Mouse (Mus musculus): ENCODE measurements around the gene Jazf1. TPM values are rescaled to one million over a fixed set of nuclear protein-coding genes. Genes with fewer than 3 reads are reported as not detected.

The Jazf1 gene
- total and polyA plus RNA-seq, 3 experiments = not detected

GRCm38 (mm10) chr6:52823064-52823463 lies 245.4 kb downstream of the Jazf1 start:
- no peak for DNase-seq (ENCODE audit: low read depth, low spot score)
- Histone ChIP-seq H3K4me1 (ENCODE audit: control insufficient read depth in 1 of 2, insufficient read depth in 2 of 2, low read length in 2 of 2) (peaks cover 2 to 6% of the 10 kb centered on the region in 2 experiments; a peak in 3 of 4 replicates), H3K27ac (ENCODE audit: control insufficient read depth, low read depth, low read length) (no peak overlapping the region), H3K36me3 (ENCODE audit: control insufficient read depth in 1 of 2, insufficient read depth in 2 of 2, low read length in 2 of 2) (no peaks in the 10 kb centered on the region), H3K9me3 (replicated peaks; ENCODE audit: insufficient read depth, low read length) (no peaks in the 10 kb centered on the region), H3K79me2 (ENCODE audit: control insufficient read depth, insufficient read depth, low read length, poor library complexity) (no peaks in the 10 kb centered on the region), H3K9ac (ENCODE audit: control insufficient read depth, low read depth, low read length, poor library complexity, severe bottlenecking) (no peak overlapping the region), H3K4me3 (ENCODE audit: control insufficient read depth in 1 of 2, insufficient read depth in 1 of 2, low read depth in 2 of 2, low read length in 2 of 2) (no peak overlapping the region), H3K27me3 (ENCODE audit: control insufficient read depth in 1 of 2, insufficient read depth in 2 of 2, low read length in 2 of 2) (no peaks in the 10 kb centered on the region; a peak in 1 of 4 replicates)
- no peak for TF ChIP-seq CHD2 (IDR thresholded peaks at IDR 0.05; ENCODE audit: low read length)
- TF ChIP-seq USF2 (IDR thresholded peaks at IDR 0.05; ENCODE audit: borderline replicate concordance in 1 of 2, insufficient read depth in 1 of 2, low read depth in 1 of 2, low read length in 2 of 2) = no peak
- no peak for TF ChIP-seq TCF12 (IDR thresholded peaks at IDR 0.05; ENCODE audit: low read depth, low read length)
- no peak for TF ChIP-seq ZC3H11A (IDR thresholded peaks at IDR 0.05; ENCODE audit: low read depth, low read length)
- TF ChIP-seq RAD21 (IDR thresholded peaks at IDR 0.05; ENCODE audit: low read depth, low read length) = no peak
- TF ChIP-seq POLR2AphosphoS5 (IDR thresholded peaks at IDR 0.05; ENCODE audit: borderline replicate concordance, low read depth, low read length) = no peak
- TF ChIP-seq EP300 (IDR thresholded peaks at IDR 0.05; ENCODE audit: low read depth in 1 of 2, low read length in 2 of 2) = no peak
- no peak for TF ChIP-seq MAFK (IDR thresholded peaks at IDR 0.05; ENCODE audit: borderline replicate concordance, low read depth, low read length)
- no peak for TF ChIP-seq POLR2AphosphoS2 (IDR thresholded peaks at IDR 0.05; ENCODE audit: low read length)
- TF ChIP-seq SMC3 (IDR thresholded peaks at IDR 0.05; ENCODE audit: low read depth, low read length) = no peak
- TF ChIP-seq ETS1 (IDR thresholded peaks at IDR 0.05; ENCODE audit: low read depth, low read length) = no peak
- TF ChIP-seq MXI1 (IDR thresholded peaks at IDR 0.05; ENCODE audit: low read depth, low read length) = no peak
- no peak for TF ChIP-seq CHD1 (IDR thresholded peaks at IDR 0.05; ENCODE audit: low read depth, low read length)
- TF ChIP-seq MYC (IDR thresholded peaks at IDR 0.05; ENCODE audit: low read depth, low read length) = no peak
- no peak for TF ChIP-seq POLR2A (IDR thresholded peaks at IDR 0.05; ENCODE audit: control insufficient read depth in 1 of 2, insufficient read depth in 1 of 2, low read depth in 1 of 2, low read length in 2 of 2, poor library complexity in 1 of 2)
- no peak for TF ChIP-seq UBTF (IDR thresholded peaks at IDR 0.05; ENCODE audit: borderline replicate concordance, insufficient read depth, low read depth, low read length)
- no peak for TF ChIP-seq ELF1 (IDR thresholded peaks at IDR 0.05; ENCODE audit: low read depth, low read length)
- TF ChIP-seq SIN3A (IDR thresholded peaks at IDR 0.05; ENCODE audit: low read length) = no peak

GRCm38 (mm10) chr6:52822625-52823024 lies 245.8 kb downstream of the Jazf1 start:
- Histone ChIP-seq H3K4me3 (ENCODE audit: control insufficient read depth in 1 of 2, insufficient read depth in 1 of 2, low read depth in 2 of 2, low read length in 2 of 2) (no peak overlapping the region), H3K79me2 (ENCODE audit: control insufficient read depth, insufficient read depth, low read length, poor library complexity) (no peaks in the 10 kb centered on the region), H3K27me3 (ENCODE audit: control insufficient read depth in 1 of 2, insufficient read depth in 2 of 2, low read length in 2 of 2) (no peaks in the 10 kb centered on the region; a peak in 1 of 4 replicates), H3K9me3 (replicated peaks; ENCODE audit: insufficient read depth, low read length) (no peaks in the 10 kb centered on the region), H3K4me1 (ENCODE audit: control insufficient read depth in 1 of 2, insufficient read depth in 2 of 2, low read length in 2 of 2) (peaks cover 1 to 6% of the 10 kb centered on the region in 2 experiments; a peak in 3 of 4 replicates), H3K27ac (ENCODE audit: control insufficient read depth, low read depth, low read length) (no peak overlapping the region), H3K36me3 (ENCODE audit: control insufficient read depth in 1 of 2, insufficient read depth in 2 of 2, low read length in 2 of 2) (no peaks in the 10 kb centered on the region), H3K9ac (ENCODE audit: control insufficient read depth, low read depth, low read length, poor library complexity, severe bottlenecking) (no peak overlapping the region)
- DNase-seq (ENCODE audit: low read depth, low spot score) = no peak
- TF ChIP-seq CTCF (IDR thresholded peaks at IDR 0.05 in 2 of 3, conservative IDR thresholded peaks at IDR 0.05 in 1 of 3; ENCODE audit: control insufficient read depth in 1 of 3, insufficient read depth in 1 of 3, low read depth in 2 of 3, low read length in 3 of 3, poor library complexity in 1 of 3, severe bottlenecking in 1 of 3) (no peak), UBTF (IDR thresholded peaks at IDR 0.05; ENCODE audit: borderline replicate concordance, insufficient read depth, low read depth, low read length) (no peak), MEF2A (IDR thresholded peaks at IDR 0.05; ENCODE audit: extremely low read depth, insufficient replicate concordance, low read depth, low read length, poor library complexity, severe bottlenecking) (no peak), E2F4 (IDR thresholded peaks at IDR 0.05; ENCODE audit: borderline replicate concordance, low read depth, low read length) (no peak), RCOR1 (IDR thresholded peaks at IDR 0.05; ENCODE audit: low read depth, low read length) (no peak), NRF1 (IDR thresholded peaks at IDR 0.05; ENCODE audit: insufficient read depth, low read depth, low read length, poor library complexity, severe bottlenecking) (no peak), POLR2AphosphoS2 (IDR thresholded peaks at IDR 0.05; ENCODE audit: low read length) (no peak), USF1 (IDR thresholded peaks at IDR 0.05; ENCODE audit: low read depth, low read length) (no peak), POLR2AphosphoS5 (IDR thresholded peaks at IDR 0.05; ENCODE audit: borderline replicate concordance, low read depth, low read length) (no peak), POLR2A (IDR thresholded peaks at IDR 0.05; ENCODE audit: control insufficient read depth in 1 of 2, insufficient read depth in 1 of 2, low read depth in 1 of 2, low read length in 2 of 2, poor library complexity in 1 of 2) (no peak), SMC3 (IDR thresholded peaks at IDR 0.05; ENCODE audit: low read depth, low read length) (no peak), MXI1 (IDR thresholded peaks at IDR 0.05; ENCODE audit: low read depth, low read length) (no peak), GATA1 (IDR thresholded peaks at IDR 0.05; ENCODE audit: low read depth, low read length) (no peak), TBP (IDR thresholded peaks at IDR 0.05; ENCODE audit: low read depth, low read length) (no peak)
